Mouse (Mus musculus) layer of hippocampus, postnatal 25 days (tissue): ENCODE measurements at regions not wholly inside any gene's neighbourhood (a gene's known extent, or its start where the extent isn't known, plus 50 kb on each side); places are given as distances from the start of the nearest gene placed in this dataset.

Experiments
- DNase-seq, 2 experiments: peaks; one replicate each; pipeline ENCODE4 v3.0.0; 2022; ENCODE audit warnings: mixed read lengths in 2 of 2, low spot score in 1 of 2; ENCODE audit errors: extremely low spot score in 1 of 2

DNA sequence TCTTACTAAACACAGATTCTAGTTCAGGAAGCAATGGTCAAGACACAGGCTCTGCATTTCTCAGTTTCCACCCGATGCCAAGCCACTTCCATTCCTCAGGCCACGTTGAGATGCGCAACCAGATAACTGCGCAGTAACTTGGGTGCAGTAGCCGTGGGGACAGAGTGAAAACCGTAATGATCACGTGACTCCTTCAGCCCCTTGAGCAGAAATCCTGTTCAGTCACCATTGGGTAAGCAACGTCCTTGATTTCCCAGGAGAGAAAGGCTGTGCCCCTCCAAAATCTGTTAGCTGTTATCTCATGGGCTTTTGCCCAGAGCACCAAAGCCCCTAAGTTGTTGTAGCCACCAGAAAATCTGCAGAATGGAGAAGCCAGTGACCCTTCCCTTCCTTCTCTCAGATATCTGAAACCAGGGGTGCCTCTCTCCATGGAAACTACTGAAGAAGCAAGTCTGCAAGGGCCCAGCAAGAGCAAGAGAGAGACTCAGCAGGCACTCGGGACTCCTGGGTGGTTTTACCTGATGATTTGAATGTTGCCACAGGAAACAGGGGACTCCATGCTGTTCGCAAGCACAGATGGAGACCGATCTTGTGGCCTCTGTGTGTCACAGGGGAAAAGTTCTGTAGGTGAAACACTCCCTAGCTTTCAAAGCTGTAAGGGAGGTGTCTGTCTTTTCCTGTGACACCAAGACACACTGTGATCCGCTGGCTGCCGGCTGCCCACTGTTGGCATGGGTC, 126.7 kb downstream of the Lmo4 start:
- no peak for DNase-seq

DNA sequence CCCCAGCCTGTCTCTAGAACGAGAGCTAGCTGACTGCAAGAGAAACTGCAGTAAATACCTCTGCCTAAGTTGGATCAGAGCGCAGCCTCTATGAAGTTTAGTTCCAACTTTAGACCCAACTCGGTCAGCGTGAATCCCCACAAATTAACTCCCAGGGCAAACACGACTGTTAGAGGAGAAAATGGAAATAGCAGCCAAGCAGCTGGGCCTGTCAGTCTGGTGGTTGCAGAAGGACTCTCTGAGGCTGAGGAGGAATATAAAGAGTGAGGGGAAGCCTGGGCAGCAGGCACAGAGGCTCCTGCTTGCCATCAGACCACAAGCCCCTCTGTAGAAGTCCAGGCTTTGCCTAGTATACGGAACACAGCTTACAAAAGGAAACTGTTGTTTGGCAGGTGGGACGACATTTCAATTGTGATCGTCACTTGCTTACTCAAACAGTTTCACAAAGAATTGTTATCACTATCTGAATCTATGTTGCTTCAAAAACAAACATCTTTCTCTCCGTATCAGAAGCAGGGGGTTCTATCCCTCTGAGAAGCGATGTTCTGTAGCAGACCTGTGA, 135.0 kb downstream of the Lmo4 start:
- DNase-seq: no peak

DNA sequence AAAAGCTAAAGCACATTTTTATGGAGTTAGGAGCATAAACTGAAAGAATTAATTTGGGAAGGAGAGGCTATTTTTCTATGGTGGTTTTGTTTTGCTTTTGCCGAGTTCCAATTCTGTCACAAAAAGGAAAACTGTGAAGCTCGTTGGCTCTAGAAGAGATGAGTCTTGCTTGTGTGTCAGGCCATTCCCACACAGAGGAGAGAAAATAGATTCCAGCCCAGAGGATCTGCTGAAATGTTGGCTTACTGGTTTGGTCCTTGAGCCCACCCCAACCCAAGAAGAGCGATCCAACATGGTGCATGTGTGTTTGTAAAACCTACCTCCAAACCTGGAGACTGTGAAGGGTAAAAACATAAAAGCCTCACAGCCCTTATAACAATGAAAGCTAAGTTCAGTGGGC, 138.0 kb downstream of the Lmo4 start:
- no peak for DNase-seq

DNA sequence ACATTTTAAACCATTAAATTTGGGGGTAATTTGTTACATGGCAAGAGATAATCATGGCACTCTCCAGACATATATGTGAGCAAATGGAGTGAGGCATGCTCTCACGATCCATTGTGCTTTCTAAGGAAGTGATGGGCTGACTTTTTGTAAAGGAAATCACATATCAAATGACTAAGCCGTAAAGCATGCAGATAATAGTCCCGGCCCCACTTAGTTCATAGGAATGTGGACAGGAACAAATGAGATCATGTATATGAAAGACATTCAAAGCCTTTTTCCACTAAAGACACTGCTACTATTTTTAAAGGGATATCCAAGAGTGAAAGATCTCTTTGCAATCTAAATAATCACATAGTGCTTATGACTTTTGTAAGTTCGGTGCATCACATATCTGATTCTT, 146.9 kb downstream of the Lmo4 start:
- DNase-seq: no peak

DNA sequence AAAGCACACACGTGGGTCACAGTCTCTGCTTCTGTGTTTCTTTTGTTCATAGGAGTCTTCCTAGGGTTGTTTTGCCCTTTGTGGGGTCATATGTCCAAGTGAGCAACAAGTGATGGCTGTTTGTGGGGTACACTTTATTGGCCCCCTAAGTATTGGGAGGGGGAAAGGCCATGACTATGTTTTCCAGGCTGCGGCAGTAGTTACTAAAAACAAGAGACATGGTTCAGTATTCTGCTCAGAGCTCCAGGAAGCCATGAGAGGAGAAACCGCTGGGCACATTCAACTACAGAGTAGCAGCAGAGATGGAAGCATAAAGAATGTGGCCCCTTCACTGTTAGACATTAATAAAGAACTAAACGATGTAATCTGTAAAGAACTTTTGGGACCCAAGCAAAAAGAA, 154.7 kb downstream of the Lmo4 start:
- no peak for DNase-seq

DNA sequence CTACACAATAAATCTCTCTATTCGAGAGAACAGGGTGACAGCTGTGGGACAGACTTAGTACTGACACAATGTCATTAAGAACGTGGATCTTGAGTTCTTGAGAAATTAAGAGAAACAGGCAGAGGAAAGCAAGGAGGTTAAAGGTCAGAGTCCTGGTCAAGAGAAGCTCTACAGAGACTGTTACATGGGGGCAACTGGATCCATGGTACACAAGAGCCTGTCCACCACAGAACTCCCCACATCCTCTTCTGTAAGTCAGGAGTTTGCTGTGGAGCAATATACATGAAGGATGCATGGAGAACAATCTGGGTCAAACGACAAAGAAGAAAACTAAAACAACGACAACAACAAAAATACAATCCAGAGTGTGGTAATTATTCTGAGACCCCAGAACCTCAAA, 155.8 kb downstream of the Lmo4 start:
- no peak for DNase-seq

DNA sequence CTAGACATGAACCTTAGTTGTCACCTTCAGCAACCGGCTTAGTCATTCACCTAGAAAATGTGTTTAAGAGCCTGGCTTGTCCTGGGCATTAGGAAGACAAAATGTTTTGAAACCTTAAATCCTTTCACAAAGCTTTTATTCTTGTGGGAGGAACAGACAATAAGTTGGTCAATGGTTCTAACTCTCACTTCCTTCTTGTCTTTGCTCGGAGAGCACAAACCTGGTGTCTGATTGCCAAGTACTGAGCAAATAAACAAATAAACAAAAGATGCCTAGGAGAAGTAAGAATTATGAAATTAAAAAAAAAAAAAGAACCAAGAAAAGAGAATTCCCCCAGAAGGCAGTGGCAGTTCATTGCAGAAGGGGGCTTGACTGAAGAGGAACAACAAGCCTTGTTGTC, 160.7 kb downstream of the Lmo4 start:
- DNase-seq: no peak

DNA sequence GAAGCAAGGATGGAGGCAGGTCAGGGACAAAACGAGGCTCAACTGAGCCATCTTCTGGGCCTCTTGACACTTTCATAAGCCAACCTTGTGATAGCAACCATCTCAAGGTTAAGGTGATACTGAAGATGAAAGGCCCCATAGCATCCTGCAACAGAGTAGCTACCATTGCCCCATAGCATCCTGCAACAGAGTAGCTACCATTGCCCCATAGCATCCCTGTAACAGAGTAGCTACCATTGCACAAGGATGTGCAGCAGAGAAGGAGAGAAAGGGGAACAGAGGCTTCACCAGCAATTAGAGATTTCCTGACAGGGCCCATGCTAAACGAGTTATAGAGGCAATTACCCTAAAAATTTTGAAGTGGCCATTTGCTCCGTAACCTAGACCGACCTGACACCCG, 163.2 kb downstream of the Lmo4 start:
- DNase-seq: no peak

DNA sequence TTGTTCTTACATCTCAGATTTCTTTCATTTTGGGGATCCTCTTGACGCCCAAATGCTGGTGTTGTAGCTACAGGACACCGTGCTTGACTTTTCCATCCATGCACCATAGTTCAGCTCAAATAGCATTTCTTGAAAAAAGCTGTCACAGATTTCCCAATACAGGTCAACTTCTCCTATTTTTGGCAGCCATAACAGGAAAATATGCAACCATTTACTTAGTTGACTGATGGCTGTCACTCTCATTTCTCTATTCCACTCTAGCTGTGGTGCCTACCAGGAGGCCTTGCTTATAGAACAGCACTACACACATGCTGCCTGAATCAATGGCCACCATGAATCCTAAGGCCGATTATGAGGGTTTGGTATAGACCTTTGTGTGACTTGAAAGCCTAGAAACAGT, 165.5 kb downstream of the Lmo4 start:
- DNase-seq: no peak

DNA sequence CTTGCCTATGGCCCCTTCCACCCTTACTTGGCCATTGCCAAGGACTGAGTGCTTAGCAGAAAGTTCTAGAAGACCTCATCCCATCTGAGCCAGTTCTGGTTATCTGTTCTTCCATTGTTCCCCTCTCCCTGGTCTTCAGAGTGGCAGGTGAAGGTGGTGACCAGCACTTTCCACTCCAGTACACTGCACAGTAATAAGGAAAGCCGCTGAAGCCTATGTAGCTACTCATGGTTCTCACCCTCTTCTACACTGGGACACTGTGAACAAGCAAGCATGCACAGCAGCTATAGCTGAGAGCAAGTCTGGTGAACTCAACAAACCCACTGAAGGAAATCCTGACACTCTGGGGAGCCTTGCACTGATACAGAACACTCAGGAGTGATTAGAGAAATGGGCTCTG, 175.4 kb downstream of the Lmo4 start:
- no peak for DNase-seq

DNA sequence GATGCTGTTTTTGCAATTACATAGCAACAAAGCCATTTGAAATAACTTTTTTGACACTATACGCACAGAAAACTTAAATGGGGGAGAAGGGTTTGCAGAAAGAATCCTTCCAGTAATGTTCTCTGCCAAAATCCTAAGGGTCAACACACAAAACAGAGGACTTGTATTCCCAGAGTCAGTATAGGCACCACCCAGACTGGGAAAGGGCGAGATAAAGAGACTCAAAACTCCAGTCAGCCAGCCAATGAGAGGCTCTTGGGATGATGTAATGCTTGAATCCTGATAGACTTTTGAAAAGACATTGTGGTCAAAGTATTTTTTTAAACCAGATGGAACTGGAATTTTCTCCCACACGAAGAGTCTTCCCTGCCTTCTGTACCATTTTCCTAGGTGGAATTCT, 175.9 kb downstream of the Lmo4 start:
- no peak for DNase-seq

DNA sequence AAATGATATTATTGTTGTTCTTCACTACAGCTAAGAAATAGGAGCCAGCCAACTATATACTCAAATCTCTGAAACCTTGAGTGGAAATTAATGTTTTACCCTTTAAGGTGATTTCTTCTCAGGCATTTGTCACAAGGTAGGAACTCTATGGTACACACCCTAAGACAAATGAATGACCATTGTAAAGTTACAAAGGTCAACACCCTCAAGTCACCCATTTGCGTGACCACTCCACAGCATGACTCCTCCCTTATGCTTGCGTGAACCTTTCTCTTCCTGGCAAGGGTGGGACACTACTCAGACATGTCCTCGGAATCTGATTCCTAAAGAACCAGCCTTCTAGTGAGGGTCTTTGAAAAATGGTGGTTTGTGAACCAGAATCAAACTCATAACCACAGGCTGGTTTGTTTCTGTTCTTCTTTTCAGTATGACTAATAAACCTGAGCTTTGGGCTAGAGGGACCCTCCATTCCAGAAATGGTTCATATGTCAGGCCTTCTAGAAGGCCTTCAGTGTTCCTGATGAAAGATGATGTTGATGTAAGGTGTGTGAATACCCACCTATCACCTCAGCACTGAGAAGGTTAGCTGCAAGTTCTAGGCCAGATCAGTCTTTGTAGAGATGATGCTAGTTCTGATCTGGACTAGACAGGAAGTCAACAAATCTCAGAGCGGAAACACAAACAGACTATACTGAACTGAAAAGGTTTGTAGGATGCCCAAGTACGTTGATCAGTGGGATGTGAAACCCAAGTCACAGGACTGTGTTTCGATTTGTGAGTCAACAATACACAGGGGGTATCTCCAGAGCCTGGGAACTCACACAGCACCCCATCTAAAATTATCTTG, 177.7 kb downstream of the Lmo4 start:
- no peak for DNase-seq

DNA sequence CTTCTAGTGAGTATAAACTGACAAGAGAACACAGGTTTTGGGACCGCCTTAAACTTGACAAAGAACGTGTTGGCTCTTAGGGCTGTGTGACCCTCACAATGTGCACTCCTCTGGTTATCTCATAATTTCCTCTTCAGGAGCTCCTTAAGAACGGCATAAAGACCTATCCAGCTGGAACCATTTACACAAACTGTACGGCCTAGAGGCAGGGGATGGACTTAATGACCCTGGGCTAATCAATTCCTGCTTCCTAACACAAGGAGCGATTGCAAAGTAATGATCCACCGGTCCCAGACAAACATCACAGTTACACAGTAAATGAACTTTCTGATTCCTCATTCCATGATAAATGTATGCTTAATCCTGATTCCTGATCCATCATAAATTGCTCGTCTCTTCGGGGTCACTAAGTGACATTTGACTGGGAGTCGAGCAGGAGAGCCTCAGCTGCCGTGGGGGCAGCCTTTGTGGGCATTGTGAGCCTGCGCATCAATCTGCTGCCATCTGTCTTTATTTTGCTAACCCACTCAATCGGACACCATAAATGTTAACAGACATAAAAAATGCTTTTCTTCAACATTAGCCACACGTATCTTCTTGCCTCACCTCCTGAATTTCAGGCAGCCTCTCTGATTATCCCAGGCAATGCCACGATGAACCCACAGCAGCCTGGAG, 179.4 kb downstream of the Lmo4 start:
- no peak for DNase-seq

DNA sequence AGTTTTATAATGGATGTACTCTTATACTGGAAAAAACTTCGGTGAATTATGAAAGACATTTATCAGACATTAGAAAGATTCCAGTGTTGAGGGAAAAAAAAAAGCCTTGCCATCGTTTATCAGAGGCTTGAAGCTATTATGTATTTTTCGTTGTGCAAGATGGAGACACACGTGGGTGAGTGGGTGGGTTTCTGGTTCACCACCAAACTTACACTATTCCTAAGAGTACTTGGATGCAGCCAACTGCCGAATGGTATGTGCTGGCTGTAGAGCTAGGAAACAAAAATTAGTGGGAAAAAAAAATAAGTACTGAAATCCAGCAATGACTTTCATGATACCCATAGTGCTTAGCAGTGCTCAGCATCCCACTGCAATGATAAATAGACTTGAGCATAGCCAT, 180.8 kb downstream of the Lmo4 start:
- DNase-seq: no peak

DNA sequence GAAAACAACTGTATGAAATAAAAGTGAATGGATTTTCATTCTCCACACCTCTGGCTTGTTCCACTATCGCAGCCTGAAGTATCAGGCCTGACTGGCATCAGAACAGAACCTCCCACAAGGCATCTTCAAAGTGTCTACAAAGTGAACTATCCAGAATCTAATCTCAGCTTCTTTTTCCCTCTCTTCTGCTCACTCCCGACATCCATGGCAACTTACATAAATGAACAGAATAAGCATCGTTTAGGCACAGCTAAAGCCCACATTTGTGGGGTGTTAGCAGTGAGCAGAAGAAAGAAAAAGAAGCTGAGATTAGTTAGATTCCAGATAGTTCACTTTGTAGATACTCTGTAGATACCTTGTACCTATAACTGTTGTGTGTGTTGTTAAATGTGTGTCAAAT, 182.0 kb downstream of the Lmo4 start:
- no peak for DNase-seq

DNA sequence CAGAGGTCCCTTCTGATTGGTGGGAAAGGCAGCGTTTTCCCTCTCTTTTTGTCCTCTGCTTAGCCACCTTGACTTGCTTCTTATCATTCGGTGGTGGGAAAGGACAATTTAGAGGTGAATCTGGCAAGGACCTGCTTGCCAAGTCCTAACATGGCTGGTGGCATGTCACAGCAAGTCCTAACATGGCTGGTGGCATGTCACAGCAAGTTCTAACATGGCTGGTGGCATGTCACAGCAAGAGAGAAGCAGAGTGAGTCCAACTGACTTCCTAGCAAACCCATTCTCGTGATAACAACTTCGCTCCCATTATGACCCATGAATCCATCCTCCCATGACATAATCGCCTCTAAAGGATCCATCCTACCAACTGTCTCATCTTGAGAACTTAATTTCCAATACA, 183.1 kb downstream of the Lmo4 start:
- no peak for DNase-seq

DNA sequence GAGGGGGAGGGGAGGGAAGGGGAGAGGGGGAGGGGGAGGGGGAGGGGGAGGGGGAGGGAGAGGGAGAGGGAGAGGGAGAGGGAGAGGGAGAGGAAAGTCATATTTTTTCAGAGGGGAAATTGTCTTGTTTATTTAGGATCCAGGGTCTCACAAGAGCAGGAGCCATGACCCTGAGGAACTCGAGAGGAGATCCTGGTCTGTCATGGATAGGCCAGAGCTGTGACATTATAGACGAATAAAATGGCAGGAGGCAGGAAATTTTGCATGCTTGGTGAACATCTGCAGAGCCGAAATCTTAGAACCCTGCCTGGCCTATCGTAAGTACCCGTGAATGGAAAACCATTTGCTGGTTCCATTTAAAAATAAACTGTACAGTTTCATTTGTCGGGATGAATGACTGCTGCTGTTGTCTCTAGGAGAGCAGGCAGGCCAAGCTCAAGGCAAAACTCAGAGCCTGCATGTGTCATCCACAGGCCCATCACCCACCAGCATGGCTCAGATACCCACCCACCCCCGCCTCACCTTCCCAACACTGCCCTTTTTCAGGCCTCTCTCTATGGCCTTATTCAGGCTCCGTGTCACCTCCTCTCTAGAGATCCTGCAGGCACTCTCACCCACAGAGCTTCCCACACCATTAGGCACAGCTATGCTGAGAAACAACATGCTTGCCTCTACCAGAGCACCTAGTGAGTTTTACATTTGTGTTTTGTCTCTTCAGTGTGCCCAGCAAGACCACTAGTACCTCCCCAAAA, 184.7 kb downstream of the Lmo4 start:
- DNase-seq: no peak

DNA sequence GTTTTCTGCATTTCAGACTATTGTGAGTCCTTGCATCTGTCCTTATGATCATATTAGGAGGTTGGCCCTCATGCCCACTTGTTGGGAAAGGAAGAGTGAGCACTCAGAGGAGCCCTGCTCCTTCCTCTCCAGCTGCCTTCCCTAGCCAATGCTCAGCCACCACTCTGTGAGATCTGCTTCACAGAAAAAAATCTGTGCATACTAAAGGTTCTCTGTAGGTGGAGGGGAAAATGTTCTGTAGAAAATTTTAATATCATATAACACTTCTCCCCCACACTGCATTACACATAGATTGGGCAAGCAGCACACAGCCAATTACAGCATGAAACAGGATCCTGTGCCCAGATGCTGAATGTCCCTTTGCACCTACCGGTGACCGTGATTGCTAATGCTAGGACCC, 185.7 kb downstream of the Lmo4 start:
- no peak for DNase-seq

DNA sequence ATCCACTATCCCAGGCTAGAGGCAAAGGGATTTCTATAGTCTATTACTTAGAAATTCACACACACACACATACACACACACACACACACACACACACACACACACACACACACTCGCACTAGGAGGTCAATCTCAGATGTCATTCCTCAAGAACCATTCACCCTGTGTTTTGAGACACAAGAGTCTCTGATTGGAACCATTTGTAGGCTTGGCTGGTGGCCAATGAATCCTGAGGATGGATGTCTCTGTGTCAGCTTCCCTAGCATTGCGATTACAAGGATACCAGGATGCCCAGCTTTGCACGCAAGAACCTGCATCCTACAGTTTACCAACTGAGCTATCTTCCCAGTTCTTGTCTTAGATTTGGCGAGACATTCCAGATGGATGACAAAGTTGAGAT, 186.5 kb downstream of the Lmo4 start:
- no peak for DNase-seq

DNA sequence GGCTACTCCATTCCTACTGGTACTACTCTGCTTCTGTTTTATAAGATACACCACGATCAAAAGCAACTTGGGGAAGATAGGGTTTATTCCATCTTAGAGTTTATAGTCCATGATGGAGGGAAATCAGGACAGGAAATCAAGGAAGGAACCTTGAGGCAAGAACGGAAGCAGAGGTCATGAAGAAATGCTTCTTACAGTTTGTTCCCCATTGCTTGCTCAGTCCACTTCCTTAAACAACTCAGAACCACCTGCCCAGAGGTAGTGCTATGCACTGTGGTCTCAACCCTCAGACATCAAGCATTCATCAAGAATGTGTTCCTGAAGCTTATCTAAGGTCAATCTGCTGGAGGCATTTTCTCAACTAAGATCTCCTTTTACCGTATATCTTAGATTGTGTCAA, 189.8 kb downstream of the Lmo4 start:
- DNase-seq: no peak
